Mouse (Mus musculus) stomach, adult 2 months (tissue): ENCODE data around the gene Pstpip1. TPM values are rescaled to one million over a fixed set of nuclear protein-coding genes. Genes with fewer than 3 reads are reported as not detected.

ENCODE experiments used
- polyA plus RNA-seq: library from polyadenylated mRNA; depleted of rRNA; stranded (reverse); fragments of >200 nt; gene quantifications from 2 replicates; pipeline ENCODE4 v1.2.3, GENCODE M21; 2012; rRNA removed

Pstpip1 gene
- 9.0 TPM in 2 replicates for polyA plus RNA-seq

GRCm38 (mm10) chr9:56089778-56090520 is at the start of gene Pstpip1:
Pstpip1 (plus strand) TSS chr9:56089962.

GRCm38 (mm10) chr9:56041372-56042180 is 48.2 kb upstream of the Pstpip1 start, which contains the start of gene Rcn2:
Rcn2 (plus strand) TSS chr9:56041845.

DNA sequence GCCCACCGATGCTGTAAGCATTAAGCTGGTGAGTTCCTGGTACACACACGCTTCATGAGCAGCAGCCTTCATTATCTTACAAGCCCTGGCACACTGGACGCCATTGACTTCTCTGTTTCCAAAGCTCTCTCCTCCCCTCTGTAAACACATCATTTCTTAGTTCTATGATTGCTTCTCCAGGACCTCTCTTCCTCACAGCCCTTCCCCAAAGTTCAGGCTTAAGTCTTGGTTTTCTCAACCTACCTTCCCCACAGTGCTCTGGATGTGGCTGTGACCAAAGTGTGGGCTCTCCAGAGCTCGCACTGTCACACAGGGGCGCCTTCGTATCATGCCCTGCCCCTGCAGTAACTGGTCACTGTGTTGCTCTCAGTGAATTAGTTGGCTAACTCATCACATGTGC is 75.6 kb downstream of the Pstpip1 start, which contains the start of gene Tspan3:
TSS of gene Tspan3 (minus strand) at position 101 of the 400 bp plus-strand sequence.

Other genes with a start within 250 kb of the Pstpip1 start
- 2.0 and 2.3 TPM in 2 replicates for gene Scaper, start 151.8 kb upstream of the Pstpip1 start, polyA plus RNA-seq
- gene 4930563M21Rik, start 79.4 kb upstream of the Pstpip1 start, polyA plus RNA-seq = not detected in 2 replicates
- gene Rcn2, start 48.1 kb upstream of the Pstpip1 start, polyA plus RNA-seq = 24.2 and 67.8 TPM in 2 replicates
- gene Tspan3, start 75.5 kb downstream of the Pstpip1 start, polyA plus RNA-seq = 64.5 and 88.9 TPM in 2 replicates